Mouse (Mus musculus) C2C12 (cell line): ENCODE results near the gene Ldhb.

Source experiments
- MAX ChIP-seq: IDR thresholded peaks from one replicate; pipeline ENCODE4 v1.6.1; 2011; ENCODE audit warnings: mild to moderate bottlenecking, control low read depth
- USF1 ChIP-seq: IDR thresholded peaks from one replicate; pipeline ENCODE4 v1.6.1; 2011; ENCODE audit warnings: low read depth, mild to moderate bottlenecking, control low read depth, moderate library complexity

GRCm38 (mm10) chr6:142458010-142458409, 49.7 kb downstream of the Ldhb start:
- TF ChIP-seq USF1, result no peak
- no peak for TF ChIP-seq MAX
